Mouse (Mus musculus) neural tube, embryonic 10.5 days (tissue): ENCODE measurements at regions not wholly inside any gene's neighbourhood (a gene's known extent, or its start where the extent isn't known, plus 50 kb on each side); places are given as distances from the start of the nearest gene placed in this dataset.

Source experiments
- DNase-seq: peaks from one replicate; pipeline ENCODE4 v3.0.0-alpha.2; 2017; ENCODE audit warnings: low spot score; ENCODE audit errors: extremely low spot score

- peak; percentile 26 for DNase-seq
Observed at GRCm38 (mm10) chr2:114260397-114261071, 59.3 kb upstream of the Zfp770 start.

- no peak for DNase-seq
Observed at GRCm38 (mm10) chr2:114259539-114259938, 58.3 kb upstream of the Zfp770 start.
